In genomic region chr3:53204985-53205365, GRCm38 (mm10) we compare ENCODE assay signal across 15 mouse cellular contexts.
"Had no signal": no experiment of that assay in that cellular context is flagged by ENCODE, and none has a peak within 500 bp of the region (broad histone marks: within the 10 kb centered on the region; RNA-seq: fewer than 3 reads in every experiment).

No protein-coding gene starts in this region.

- ATAC-seq: midbrain, embryonic 16.5 days had no signal

- H3K36me3 ChIP-seq: limb, embryonic 10.5 days; limb, embryonic 13.5 days; liver, embryonic 13.5 days; midbrain, embryonic 12.5 days had no signal

- H3K4me1 ChIP-seq: liver, embryonic 13.5 days had no signal

- H3K9ac ChIP-seq: limb, embryonic 13.5 days; liver, embryonic 13.5 days; midbrain, embryonic 12.5 days had no signal

- H3K4me2 ChIP-seq: limb, embryonic 13.5 days; liver, embryonic 13.5 days; midbrain, embryonic 12.5 days had no signal

- DNase-seq: kidney, postnatal 25 days; layer of hippocampus, adult 9-11 months; liver; liver, embryonic 13.5 days; lung, adult 2 months; lung, postnatal 14 days; lung, postnatal 4 days; thymus, adult 18-20 months; thymus, postnatal 36 days had no signal

- H3K27ac ChIP-seq: kidney, postnatal 0 days; layer of hippocampus, adult 2 months; limb, embryonic 10.5 days; limb, embryonic 13.5 days; liver, embryonic 13.5 days; midbrain, embryonic 12.5 days had no signal

- H3K4me3 ChIP-seq: layer of hippocampus, adult 2 months; limb, embryonic 10.5 days; limb, embryonic 13.5 days; liver, embryonic 13.5 days; midbrain, embryonic 12.5 days had no signal

- H3K9me3 ChIP-seq: limb, embryonic 10.5 days; limb, embryonic 13.5 days; liver, embryonic 13.5 days; midbrain, embryonic 12.5 days had no signal

- H3K27me3 ChIP-seq: limb, embryonic 13.5 days; liver, embryonic 13.5 days had no signal
